Mouse (Mus musculus): Measurements from ENCODE around the gene Pigf. TPM values are rescaled to one million over a fixed set of nuclear protein-coding genes. Genes with fewer than 3 reads are reported as not detected.
A peak's percentile ranks its signal among the peaks of the same experiment; 100 is the strongest.

Pigf gene
- polyA plus RNA-seq, 1 experiment, result 2.3 TPM

GRCm38 (mm10) chr17:87036141-87037073 lies 11.2 kb upstream of the Pigf start:
- Histone ChIP-seq H3K27ac (ENCODE audit: insufficient read depth, low read depth, low read length) (no peak overlapping the region; the same call in 1 of the 2 replicates), H3K27me3 (ENCODE audit: control insufficient read depth, insufficient read depth, low read length) (no peaks in the 10 kb centered on the region), H3K4me3 (ENCODE audit: low read depth, low read length) (no peak overlapping the region), H3K4me1 (ENCODE audit: control insufficient read depth, insufficient read depth, insufficient read length, low read length) (no peaks in the 10 kb centered on the region; the same call in none of the 2 replicates), H3K36me3 (ENCODE audit: control insufficient read depth, insufficient read depth, low read length) (peaks cover 24% of the 10 kb centered on the region)
- TF ChIP-seq POLR2A (IDR thresholded peaks at IDR 0.05; ENCODE audit: low read depth, low read length) (no peak), CTCF (IDR thresholded peaks at IDR 0.05; ENCODE audit: extremely low read depth, insufficient read length, insufficient replicate concordance, low read depth, low read length) (peak; percentile 70; the same call in 1 of the 2 replicates)
- WGBS, result 24% methylated on average over 10 of the region's 10 CpGs

- under 1% methylated on average over 55 of the region's 55 CpGs for WGBS
- Histone ChIP-seq H3K4me1 (ENCODE audit: control insufficient read depth, insufficient read depth, insufficient read length, low read length) (no peaks in the 10 kb centered on the region; the same call in none of the 2 replicates), H3K27ac (ENCODE audit: insufficient read depth, low read depth, low read length) (peak overlapping the region; percentile 78), H3K4me3 (ENCODE audit: low read depth, low read length) (peak overlapping the region; percentile 85), H3K36me3 (ENCODE audit: control insufficient read depth, insufficient read depth, low read length) (peaks cover 7% of the 10 kb centered on the region), H3K27me3 (ENCODE audit: control insufficient read depth, insufficient read depth, low read length) (no peaks in the 10 kb centered on the region)
- TF ChIP-seq CTCF (IDR thresholded peaks at IDR 0.05; ENCODE audit: extremely low read depth, insufficient read length, insufficient replicate concordance, low read depth, low read length) (no peak), POLR2A (IDR thresholded peaks at IDR 0.05; ENCODE audit: low read depth, low read length) (no peak; the same call in 1 of the 2 replicates)
These were observed 539 bp downstream of the Pigf start for GRCm38 (mm10) chr17:87024491-87025242.

GRCm38 (mm10) chr17:87019692-87020091 lies 5.5 kb downstream of the Pigf start:
- Histone ChIP-seq H3K4me3 (ENCODE audit: low read depth, low read length) (no peak overlapping the region), H3K4me1 (ENCODE audit: control insufficient read depth, insufficient read depth, insufficient read length, low read length) (no peaks in the 10 kb centered on the region; the same call in none of the 2 replicates), H3K36me3 (ENCODE audit: control insufficient read depth, insufficient read depth, low read length) (peaks cover 8% of the 10 kb centered on the region), H3K27me3 (ENCODE audit: control insufficient read depth, insufficient read depth, low read length) (no peaks in the 10 kb centered on the region), H3K27ac (ENCODE audit: insufficient read depth, low read depth, low read length) (0 out of 2 replicates have a peak overlapping the region, but pooled peaks have one; percentile 21)
- no peak for TF ChIP-seq CTCF (IDR thresholded peaks at IDR 0.05; ENCODE audit: extremely low read depth, insufficient read length, insufficient replicate concordance, low read depth, low read length)
- TF ChIP-seq POLR2A (IDR thresholded peaks at IDR 0.05; ENCODE audit: low read depth, low read length), result no peak
- 22% methylated on average over 5 of the region's 5 CpGs for WGBS

DNA sequence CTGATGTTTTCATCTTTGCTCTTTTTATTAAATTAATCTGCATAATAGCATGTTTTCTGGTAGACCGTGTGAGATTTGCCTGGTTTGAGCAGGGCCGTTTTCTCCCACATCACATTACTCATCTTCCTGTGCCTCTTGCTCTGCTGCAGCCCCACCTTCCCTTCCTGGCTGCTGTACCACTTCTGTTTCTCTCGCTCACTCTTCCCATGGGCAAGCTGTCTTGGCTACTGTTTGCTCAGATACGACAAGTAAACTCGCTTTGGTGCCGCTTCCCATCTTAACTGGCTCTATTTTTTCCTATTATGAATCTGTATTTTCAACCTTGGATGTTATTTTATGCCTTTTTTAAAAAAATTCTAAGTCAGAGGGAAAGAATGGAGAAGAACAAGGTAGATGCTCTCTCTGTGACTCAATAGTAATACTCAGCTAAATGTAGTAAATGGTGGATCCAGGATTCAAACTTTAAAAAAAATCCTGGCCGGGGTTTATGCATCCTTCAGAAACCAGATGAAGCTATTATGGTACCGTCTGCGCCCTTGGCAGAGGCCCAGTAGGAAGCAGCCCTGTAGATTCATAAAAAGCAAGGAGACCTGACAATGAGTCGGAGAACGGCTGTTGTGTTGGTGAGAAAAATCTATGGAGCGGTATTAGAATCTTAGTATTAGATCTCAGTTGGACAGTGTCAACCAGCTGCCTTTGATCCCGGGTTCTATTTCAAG lies 13.7 kb downstream of the Pigf start:
- no peak overlapping the region for H3K27ac ChIP-seq (ENCODE audit: insufficient read depth, low read depth, low read length)
- peaks cover 4% of the 10 kb centered on the region for H3K36me3 ChIP-seq (ENCODE audit: control insufficient read depth, insufficient read depth, low read length)
- H3K27me3 ChIP-seq (ENCODE audit: control insufficient read depth, insufficient read depth, low read length), result no peaks in the 10 kb centered on the region
- no peaks in the 10 kb centered on the region for H3K4me1 ChIP-seq (ENCODE audit: control insufficient read depth, insufficient read depth, insufficient read length, low read length)
- TF ChIP-seq POLR2A (IDR thresholded peaks at IDR 0.05; ENCODE audit: low read depth, low read length) (no peak), CTCF (IDR thresholded peaks at IDR 0.05; ENCODE audit: extremely low read depth, insufficient read length, insufficient replicate concordance, low read depth, low read length) (no peak)
- no peak overlapping the region for H3K4me3 ChIP-seq (ENCODE audit: low read depth, low read length)
- 77% methylated on average over 13 of the region's 13 CpGs for WGBS

DNA sequence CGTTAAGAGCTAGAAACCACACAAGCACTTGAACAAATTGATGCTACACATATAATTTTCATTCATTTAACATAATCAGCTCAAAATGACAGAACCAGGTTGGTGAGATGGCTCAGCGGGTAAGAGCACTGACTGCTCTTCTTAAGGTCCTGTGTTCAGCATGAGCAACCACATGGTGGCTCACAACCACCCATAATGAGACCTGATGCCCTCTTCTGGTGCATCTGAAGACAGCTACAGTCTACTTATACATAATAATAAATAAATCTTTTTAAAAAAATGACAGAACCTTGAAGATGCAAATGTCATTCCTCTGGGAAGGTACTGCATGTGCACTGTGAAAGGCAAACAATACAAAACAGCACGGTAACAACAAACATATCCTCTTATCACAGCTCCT lies 16.3 kb downstream of the Pigf start:
- TF ChIP-seq POLR2A (IDR thresholded peaks at IDR 0.05; ENCODE audit: low read depth, low read length), result no peak
- no peak for TF ChIP-seq CTCF (IDR thresholded peaks at IDR 0.05; ENCODE audit: extremely low read depth, insufficient read length, insufficient replicate concordance, low read depth, low read length)
- H3K4me3 ChIP-seq (ENCODE audit: low read depth, low read length), result no peak overlapping the region
- WGBS, result 86% methylated on average over 3 of the region's 3 CpGs

GRCm38 (mm10) chr17:86997323-86997722 lies 27.9 kb downstream of the Pigf start:
- peak overlapping the region; percentile 50; the same call in 1 of the 2 replicates for H3K27ac ChIP-seq (ENCODE audit: insufficient read depth, low read depth, low read length)
- no peak for TF ChIP-seq POLR2A (IDR thresholded peaks at IDR 0.05; ENCODE audit: low read depth, low read length)
- TF ChIP-seq CTCF (IDR thresholded peaks at IDR 0.05; ENCODE audit: extremely low read depth, insufficient read length, insufficient replicate concordance, low read depth, low read length), result no peak
- no peaks in the 10 kb centered on the region for H3K27me3 ChIP-seq (ENCODE audit: control insufficient read depth, insufficient read depth, low read length)
- 32% methylated on average over 6 of the region's 6 CpGs for WGBS
- H3K36me3 ChIP-seq (ENCODE audit: control insufficient read depth, insufficient read depth, low read length), result peaks cover 10% of the 10 kb centered on the region
- H3K4me1 ChIP-seq (ENCODE audit: control insufficient read depth, insufficient read depth, insufficient read length, low read length), result peaks cover 6% of the 10 kb centered on the region; the same call in 1 of the 2 replicates
- H3K4me3 ChIP-seq (ENCODE audit: low read depth, low read length), result no peak overlapping the region

More for the DNA sequence above, 16.3 kb downstream of the Pigf start:
- H3K36me3 ChIP-seq (ENCODE audit: control insufficient read depth, insufficient read depth, low read length), result peaks cover 7% of the 10 kb centered on the region
- no peaks in the 10 kb centered on the region for H3K4me1 ChIP-seq (ENCODE audit: control insufficient read depth, insufficient read depth, insufficient read length, low read length)
- no peak overlapping the region for H3K27ac ChIP-seq (ENCODE audit: insufficient read depth, low read depth, low read length)
- H3K27me3 ChIP-seq (ENCODE audit: control insufficient read depth, insufficient read depth, low read length), result no peaks in the 10 kb centered on the region

Data from small intestine, adult 2 months (tissue).